Mouse (Mus musculus) liver, embryonic 11.5 days (tissue): ENCODE results near the gene Usp33. TPM values are rescaled to one million over a fixed set of nuclear protein-coding genes. Genes with fewer than 3 reads are reported as not detected.

Experiments used
- ATAC-seq: fragments of 200-750 bp; cut with Nextera tagmentation; replicated peaks from 2 replicates; pipeline ENCODE4 v1.8.0; 2017; ENCODE audit warnings: moderate number of reproducible peaks, mild to moderate bottlenecking, moderate TSS enrichment, moderate library complexity; ENCODE audit not compliant: low FRiP score
- DNase-seq: peaks from one replicate; pipeline ENCODE4 v3.0.0-alpha.2; 2017; ENCODE audit warnings: low spot score
- H3K27ac ChIP-seq: fragments of 300-500 bp; sonication (generic); 2 replicates; pipeline ENCODE4 v1.5.1; 2014; ENCODE audit warnings: mild to moderate bottlenecking, low read depth, low read length, control low read depth
- H3K27me3 ChIP-seq: fragments of 300-500 bp; sonication (generic); replicated peaks from 2 replicates; pipeline ENCODE4 v1.6.1; 2014; ENCODE audit warnings: low read length, mixed read lengths; ENCODE audit not compliant: control insufficient read depth, insufficient read depth
- H3K36me3 ChIP-seq: fragments of 300-500 bp; sonication (generic); 2 replicates; pipeline ENCODE4 v1.6.1; 2014; ENCODE audit warnings: mild to moderate bottlenecking, low read length, moderate library complexity, mixed read lengths; ENCODE audit not compliant: control insufficient read depth, insufficient read depth
- H3K4me1 ChIP-seq: fragments of 300-500 bp; sonication (generic); replicated peaks from 2 replicates; pipeline ENCODE4 v1.6.1; 2014; ENCODE audit warnings: low read length, mixed read lengths; ENCODE audit not compliant: control insufficient read depth, insufficient read depth
- H3K4me2 ChIP-seq: fragments of 300-500 bp; sonication (generic); 2 replicates; pipeline ENCODE4 v1.6.1; 2014; ENCODE audit warnings: mild to moderate bottlenecking, control low read depth, moderate library complexity
- H3K4me3 ChIP-seq: fragments of 300-500 bp; sonication (generic); 2 replicates; pipeline ENCODE4 v1.5.1; 2014; ENCODE audit warnings: low read depth, low read length, control low read depth
- H3K9ac ChIP-seq: fragments of 300-500 bp; sonication (generic); 2 replicates; pipeline ENCODE4 v1.6.1; 2014; ENCODE audit warnings: low read depth, low read length, control low read depth
- H3K9me3 ChIP-seq: fragments of 300-500 bp; sonication (generic); 2 replicates; pipeline ENCODE4 v1.6.1; 2016; ENCODE audit warnings: low read length, inconsistent platforms, mixed read lengths; ENCODE audit not compliant: control insufficient read depth
- WGBS: fragments of 180-500 bp; shearing (Covaris S2); extraction: QIAGEN DNeasy Blood & Tissue Kit; methylation state at CpG from one replicate; pipeline ENCODE4 v1.1.7; 2014; 5-methylcytosine and 5-hydroxymethylcytosine counted together
- polyA plus RNA-seq: library from polyadenylated mRNA; unstranded; fragments of >200 nt; fragmentation: Nextera tagmentation; extraction: Ambion mirVana; gene quantifications from 2 replicates; pipeline ENCODE4 v1.2.1, GENCODE M21; 2014

The Usp33 gene
- polyA plus RNA-seq, 1 experiment from 2014 or later, result 42.0 TPM

GRCm38 (mm10) chr3:152442795-152443194 lies 96.5 kb downstream of the Usp33 start:
- DNase-seq (no peak), ATAC-seq (no peak)
- WGBS, result 88% methylated on average over 4 of the region's 4 CpGs
- Histone ChIP-seq H3K27me3 (no peaks in the 10 kb centered on the region), H3K36me3 (no peaks in the 10 kb centered on the region), H3K4me2 (no peak overlapping the region), H3K9me3 (no peaks in the 10 kb centered on the region), H3K27ac (no peak overlapping the region), H3K9ac (no peak overlapping the region), H3K4me1 (no peaks in the 10 kb centered on the region), H3K4me3 (no peak overlapping the region)

Other genes starting within 250 kb of the Usp33 start
- 12.1 and 15.4 TPM in 2 replicates for gene Gipc2, start 180.2 kb upstream of the Usp33 start, polyA plus RNA-seq
- gene Dnajb4, start 136.2 kb upstream of the Usp33 start, polyA plus RNA-seq, result 29.7 and 33.1 TPM in 2 replicates
- 234 and 253 TPM in 2 replicates for gene Fubp1, start 136.1 kb upstream of the Usp33 start, polyA plus RNA-seq
- 3.7 and 5.5 TPM in 2 replicates for gene Nexn, start 80.1 kb upstream of the Usp33 start, polyA plus RNA-seq
- gene Miga1, start 6.1 kb upstream of the Usp33 start, polyA plus RNA-seq, result 12.4 and 12.7 TPM in 2 replicates
- gene Zzz3, start 49.0 kb downstream of the Usp33 start, polyA plus RNA-seq, result 45.5 and 45.7 TPM in 2 replicates